Comparison of ENCODE assay signal across 8 mouse cellular contexts in genomic region chr15:77955440-77956403, GRCm38 (mm10). TPM values are rescaled to one million over a fixed set of nuclear protein-coding genes. Genes with fewer than 3 reads are reported as not detected.
DNase-seq lines count a peak whose midpoint lies in the region; ATAC-seq and TF ChIP-seq lines count a peak whose summit lies in the region.

No protein-coding gene starts in this region.

- no peaks in the 10 kb centered on the region for H3K9me3 ChIP-seq in embryonic facial prominence, embryonic 13.5 days
- no peaks in the 10 kb centered on the region for H3K9me3 ChIP-seq in kidney, embryonic 15.5 days (replicated peaks)
- no peaks in the 10 kb centered on the region for H3K9me3 ChIP-seq in midbrain, embryonic 15.5 days

- WGBS in embryonic facial prominence, embryonic 13.5 days, result 9% methylated on average over 52 of the region's 52 CpGs
- WGBS in kidney, embryonic 15.5 days, result 6% methylated on average over 52 of the region's 52 CpGs
- 8% methylated on average over 52 of the region's 52 CpGs for WGBS in midbrain, embryonic 15.5 days

- H3K4me3 ChIP-seq in layer of hippocampus, adult 2 months, result peak overlapping the region; percentile 60
- peak overlapping the region; percentile 66 for H3K4me3 ChIP-seq in bone marrow macrophage, adult 2 months (ENCODE audit: insufficient read depth, low read length)
- H3K4me3 ChIP-seq in embryonic facial prominence, embryonic 13.5 days, result peak overlapping the region; percentile 61
- peak overlapping the region; percentile 64 for H3K4me3 ChIP-seq in kidney, embryonic 15.5 days (replicated peaks)
- peak overlapping the region; percentile 45 for H3K4me3 ChIP-seq in midbrain, embryonic 15.5 days

- no peak for ATAC-seq in embryonic facial prominence, embryonic 13.5 days (ENCODE audit: insufficient number of reproducible peaks, insufficient read depth, low FRiP score, low TSS enrichment, low read depth)
- peak; percentile 62 for ATAC-seq in kidney, embryonic 15.5 days (replicated peaks; ENCODE audit: low FRiP score)
- ATAC-seq in midbrain, embryonic 15.5 days (replicated peaks), result peak; percentile 70

- H3K27ac ChIP-seq in layer of hippocampus, adult 2 months, result peak overlapping the region; percentile 61
- no peak overlapping the region for H3K27ac ChIP-seq in bone marrow macrophage, adult 2 months (ENCODE audit: insufficient read depth, low read depth, low read length)
- no peak overlapping the region for H3K27ac ChIP-seq in embryonic facial prominence, embryonic 13.5 days
- H3K27ac ChIP-seq in kidney, embryonic 15.5 days, result no peak overlapping the region
- H3K27ac ChIP-seq in midbrain, embryonic 15.5 days, result peak overlapping the region; percentile 68

- TF ChIP-seq POLR2A in bone marrow macrophage, adult 2 months (IDR thresholded peaks at IDR 0.05; ENCODE audit: borderline replicate concordance, low read depth, low read length), result no peak

- no peak for DNase-seq in layer of hippocampus, adult 2 months (ENCODE audit: low spot score in 2 of 2)
- DNase-seq in layer of hippocampus, postnatal 14 days (ENCODE audit: low spot score in 2 of 2), result no peak
- DNase-seq in thymus, postnatal 14 days, result peak; percentile 30
- no peak for DNase-seq in urinary bladder, postnatal 14 days (ENCODE audit: low spot score)

- H3K27me3 ChIP-seq in embryonic facial prominence, embryonic 13.5 days, result peaks cover 15% of the 10 kb centered on the region
- peaks cover 18% of the 10 kb centered on the region for H3K27me3 ChIP-seq in kidney, embryonic 15.5 days
- H3K27me3 ChIP-seq in midbrain, embryonic 15.5 days (replicated peaks), result no peaks in the 10 kb centered on the region

- peaks cover 14% of the 10 kb centered on the region for H3K4me1 ChIP-seq in bone marrow macrophage, adult 2 months (ENCODE audit: control insufficient read depth, insufficient read depth, low read length)
- peaks cover 28% of the 10 kb centered on the region for H3K4me1 ChIP-seq in embryonic facial prominence, embryonic 13.5 days
- H3K4me1 ChIP-seq in kidney, embryonic 15.5 days, result peaks cover 26% of the 10 kb centered on the region
- peaks cover 27% of the 10 kb centered on the region for H3K4me1 ChIP-seq in midbrain, embryonic 15.5 days

- TF ChIP-seq CTCF in layer of hippocampus, adult 2 months (conservative IDR thresholded peaks at IDR 0.05), result no peak
- 0 out of 2 replicates have a peak, but pooled peaks have one; percentile 7 for TF ChIP-seq CTCF in bone marrow macrophage, adult 2 months (IDR thresholded peaks at IDR 0.05; ENCODE audit: low read depth, low read length)

- H3K36me3 ChIP-seq in embryonic facial prominence, embryonic 13.5 days, result peaks cover 35% of the 10 kb centered on the region
- H3K36me3 ChIP-seq in kidney, embryonic 15.5 days, result peaks cover 28% of the 10 kb centered on the region
- peaks cover 29% of the 10 kb centered on the region for H3K36me3 ChIP-seq in midbrain, embryonic 15.5 days (replicated peaks)

- H3K4me2 ChIP-seq in embryonic facial prominence, embryonic 13.5 days, result peak overlapping the region; percentile 87
- peak overlapping the region; percentile 91 for H3K4me2 ChIP-seq in kidney, embryonic 15.5 days
- peak overlapping the region; percentile 73 for H3K4me2 ChIP-seq in midbrain, embryonic 15.5 days

- H3K9ac ChIP-seq in embryonic facial prominence, embryonic 13.5 days, result peak overlapping the region; percentile 72
- peak overlapping the region; percentile 36 for H3K9ac ChIP-seq in kidney, embryonic 15.5 days
- H3K9ac ChIP-seq in midbrain, embryonic 15.5 days, result peak overlapping the region; percentile 52

RNA-seq across cellular contexts. Expression of gene Foxred2, which starts 0.8 kb away (rescaled TPM):
- total RNA-seq in layer of hippocampus, adult 2 months (2021), result 10 to 100 TPM; 11.1 to 11.7 TPM
- total RNA-seq in layer of hippocampus, postnatal 14 days (2021), result 10 to 100 TPM; 10.5 to 11.6 TPM
- 12.3 and 13.3 TPM in 2 replicates for polyA plus RNA-seq in bone marrow macrophage, adult 2 months (2012; ENCODE audit: insufficient read depth, insufficient read length, missing spikeins)
- 7.7 and 7.9 TPM in 2 replicates for polyA plus RNA-seq in embryonic facial prominence, embryonic 13.5 days (2015; fragmentation: Nextera tagmentation; extraction: Ambion mirVana)
- polyA plus RNA-seq in kidney, embryonic 15.5 days (2015; fragmentation: Nextera tagmentation; extraction: Ambion mirVana), result 4.6 and 5.6 TPM in 2 replicates
- polyA plus RNA-seq in midbrain, embryonic 15.5 days (2015; fragmentation: Nextera tagmentation; extraction: Ambion mirVana), result 10.3 and 11.8 TPM in 2 replicates

RNA-seq across cellular contexts. Expression of gene Eif3d, which starts 14.9 kb away (rescaled TPM):
- 100 to 1,000 TPM in 1 of 2 experiments, 10 to 100 TPM in 1; 94.7 to 103 TPM for total RNA-seq in layer of hippocampus, adult 2 months (2021)
- total RNA-seq in layer of hippocampus, postnatal 14 days (2021), result 100 to 1,000 TPM in 1 of 2 experiments, 10 to 100 TPM in 1; 99.5 to 100 TPM
- 82.5 and 87.7 TPM in 2 replicates for polyA plus RNA-seq in bone marrow macrophage, adult 2 months (2012; ENCODE audit: insufficient read depth, insufficient read length, missing spikeins)
- 196 and 204 TPM in 2 replicates for polyA plus RNA-seq in embryonic facial prominence, embryonic 13.5 days (2015; fragmentation: Nextera tagmentation; extraction: Ambion mirVana)
- 210 and 223 TPM in 2 replicates for polyA plus RNA-seq in kidney, embryonic 15.5 days (2015; fragmentation: Nextera tagmentation; extraction: Ambion mirVana)
- polyA plus RNA-seq in midbrain, embryonic 15.5 days (2015; fragmentation: Nextera tagmentation; extraction: Ambion mirVana), result 162 and 180 TPM in 2 replicates

RNA-seq across cellular contexts. Expression of gene Txn2, which starts 26.9 kb away (rescaled TPM):
- 100 to 1,000 TPM; 119 to 136 TPM for total RNA-seq in layer of hippocampus, adult 2 months (2021)
- 100 to 1,000 TPM; 106 to 116 TPM for total RNA-seq in layer of hippocampus, postnatal 14 days (2021)
- 141 and 148 TPM in 2 replicates for polyA plus RNA-seq in bone marrow macrophage, adult 2 months (2012; ENCODE audit: insufficient read depth, insufficient read length, missing spikeins)
- polyA plus RNA-seq in embryonic facial prominence, embryonic 13.5 days (2015; fragmentation: Nextera tagmentation; extraction: Ambion mirVana), result 236 and 244 TPM in 2 replicates
- polyA plus RNA-seq in kidney, embryonic 15.5 days (2015; fragmentation: Nextera tagmentation; extraction: Ambion mirVana), result 240 and 253 TPM in 2 replicates
- 203 and 229 TPM in 2 replicates for polyA plus RNA-seq in midbrain, embryonic 15.5 days (2015; fragmentation: Nextera tagmentation; extraction: Ambion mirVana)

Comparison
In these comparisons a context has a peak if more than half of its experiments do, and no peak if none do; other contexts are left out.
1. H3K27ac ChIP-seq: peak in layer of hippocampus, adult 2 months (single experiment) and midbrain, embryonic 15.5 days (single experiment); none in bone marrow macrophage, adult 2 months (single experiment), embryonic facial prominence, embryonic 13.5 days (single experiment) and kidney, embryonic 15.5 days (single experiment).
2. Peak in every context shown above with its lines, with median percentiles within 50 percentile points of each other: H3K4me3 ChIP-seq, H3K4me2 ChIP-seq and H3K9ac ChIP-seq.